Mouse (Mus musculus) skeletal muscle tissue, postnatal 0 days (tissue): Measurements from ENCODE around the gene Spty2d1. TPM values are rescaled to one million over a fixed set of nuclear protein-coding genes. Genes with fewer than 3 reads are reported as not detected.

Experiments
- polyA plus RNA-seq: library from polyadenylated mRNA; unstranded; fragments of >200 nt; fragmentation: Nextera tagmentation; extraction: Ambion mirVana; gene quantifications from 2 replicates; pipeline ENCODE4 v1.2.1, GENCODE M21; 2015

The Spty2d1 gene
- 12.2 and 12.5 TPM in 2 replicates for polyA plus RNA-seq

GRCm38 (mm10) chr7:47008168-47008993 lies at the start of gene Spty2d1:
Gene Spty2d1 (minus strand): TSS chr7:47008411.

GRCm38 (mm10) chr7:47050366-47050765 lies 42.2 kb upstream of the Spty2d1 start, which contains the start of gene Tmem86a:
Gene Tmem86a (plus strand): TSS chr7:47050601.

GRCm38 (mm10) chr7:46983280-46983679 lies 24.9 kb downstream of the Spty2d1 start, which contains the start of gene Gm9999:
Gene Gm9999 (plus strand): TSS chr7:46983580.

GRCm38 (mm10) chr7:46957831-46958691 lies 50.1 kb downstream of the Spty2d1 start, which contains the start of gene Uevld:
Gene Uevld (minus strand): TSS chr7:46958527.

Other genes starting within 250 kb of the Spty2d1 start
- gene Hps5, start 212.3 kb downstream of the Spty2d1 start, polyA plus RNA-seq: 5.5 and 6.6 TPM in 2 replicates
- gene Gtf2h1, start 212.3 kb downstream of the Spty2d1 start, polyA plus RNA-seq: 30.1 and 31.4 TPM in 2 replicates
- 2,894 and 2,904 TPM in 2 replicates for gene Ldha, start 166.9 kb downstream of the Spty2d1 start, polyA plus RNA-seq
- not detected in 2 replicates for gene Ldhc, start 147.2 kb downstream of the Spty2d1 start, polyA plus RNA-seq
- 125 and 132 TPM in 2 replicates for gene Tsg101, start 88.4 kb downstream of the Spty2d1 start, polyA plus RNA-seq
- gene Uevld, start 49.9 kb downstream of the Spty2d1 start, polyA plus RNA-seq: 3.9 and 4.4 TPM in 2 replicates
- not detected in 2 replicates for gene Gm9999, start 24.8 kb downstream of the Spty2d1 start, polyA plus RNA-seq
- 14.3 and 24.7 TPM in 2 replicates for gene Tmem86a, start 42.2 kb upstream of the Spty2d1 start, polyA plus RNA-seq
- gene Ptpn5, start 125.3 kb upstream of the Spty2d1 start, polyA plus RNA-seq: not detected in 2 replicates
- not detected in 2 replicates for gene Mrgpra6, start 196.5 kb upstream of the Spty2d1 start, polyA plus RNA-seq
- gene Mrgpra9, start 244.4 kb upstream of the Spty2d1 start, polyA plus RNA-seq: not detected in 2 replicates